Mouse (Mus musculus): Measurements from ENCODE around the gene Arid4b. TPM values are rescaled to one million over a fixed set of nuclear protein-coding genes. Genes with fewer than 3 reads are reported as not detected.
"Not testable (repeated sequence)": the region's sequence is repeated elsewhere in the genome, so short reads cannot be mapped to it uniquely, and the experiment has no call there.

Gene Arid4b
- 10 to 100 TPM; 44.8 to 51.3 TPM for total RNA-seq (2021)
- long read RNA-seq, experiment 1, full-length matches to known transcripts = 10 of 22 reads
- long read RNA-seq, experiment 1, partial matches to known transcripts = 6 of 22 reads
- long read RNA-seq, experiment 1, other reads (novel, unspliced or antisense) = 6 of 22 reads
- long read RNA-seq, experiment 2, full-length matches to known transcripts = 4 of 11 reads
- long read RNA-seq, experiment 2, partial matches to known transcripts = 4 of 11 reads
- long read RNA-seq, experiment 2, other reads (novel, unspliced or antisense) = 3 of 11 reads

GRCm38 (mm10) chr13:14063013-14063941 is at the start of gene Arid4b, which contains the start of gene Ggps1:
Gene Arid4b, plus strand, starts transcription at chr13:14063232.
Gene Ggps1, minus strand, starts transcription at chr13:14063488.
- DNase-seq (ENCODE audit: low spot score in 2 of 2) = peak; percentile 90 to 96

GRCm38 (mm10) chr13:14014001-14014400 is 49.0 kb upstream of the Arid4b start:
- DNase-seq (ENCODE audit: low spot score in 2 of 2) = no peak

GRCm38 (mm10) chr13:14014540-14014939 is 48.5 kb upstream of the Arid4b start:
- no peak for DNase-seq (ENCODE audit: low spot score in 2 of 2)

- DNase-seq (ENCODE audit: low spot score in 2 of 2) = no peak
These were observed 47.4 kb upstream of the Arid4b start for GRCm38 (mm10) chr13:14015609-14016008.

- DNase-seq (ENCODE audit: low spot score in 2 of 2) = no peak
These were observed 44.7 kb upstream of the Arid4b start for GRCm38 (mm10) chr13:14018283-14018682.

GRCm38 (mm10) chr13:14018852-14019251 is 44.2 kb upstream of the Arid4b start:
- no peak for DNase-seq (ENCODE audit: low spot score in 2 of 2)

GRCm38 (mm10) chr13:14021417-14021816 is 41.6 kb upstream of the Arid4b start:
- not testable (repeated sequence) for DNase-seq (ENCODE audit: low spot score in 2 of 2)

- DNase-seq (ENCODE audit: low spot score in 2 of 2) = no peak
These were observed 37.5 kb upstream of the Arid4b start for GRCm38 (mm10) chr13:14025554-14025953.

GRCm38 (mm10) chr13:14026154-14026820 is 36.7 kb upstream of the Arid4b start:
- no peak for DNase-seq (ENCODE audit: low spot score in 2 of 2)

GRCm38 (mm10) chr13:14033309-14034072 is 29.5 kb upstream of the Arid4b start:
- DNase-seq (ENCODE audit: low spot score in 2 of 2) = no peak

GRCm38 (mm10) chr13:14034073-14034348 is 29.0 kb upstream of the Arid4b start:
- DNase-seq (ENCODE audit: low spot score in 2 of 2) = no peak

GRCm38 (mm10) chr13:14035352-14035751 is 27.7 kb upstream of the Arid4b start:
- not testable (repeated sequence) for DNase-seq (ENCODE audit: low spot score in 2 of 2)

- DNase-seq (ENCODE audit: low spot score in 2 of 2) = no peak
These were observed 27.0 kb upstream of the Arid4b start for GRCm38 (mm10) chr13:14035875-14036630.

GRCm38 (mm10) chr13:14038911-14039291 is 24.1 kb upstream of the Arid4b start:
- DNase-seq (ENCODE audit: low spot score in 2 of 2) = peak in 1 of 2 experiments; percentile 7

- peak; percentile 88 to 93 for DNase-seq (ENCODE audit: low spot score in 2 of 2)
These were observed 23.6 kb upstream of the Arid4b start, which contains the start of gene Tbce for GRCm38 (mm10) chr13:14039292-14039965. Gene Tbce, minus strand, starts transcription at chr13:14039638.

- DNase-seq (ENCODE audit: low spot score in 2 of 2) = no peak
These were observed 22.8 kb upstream of the Arid4b start for GRCm38 (mm10) chr13:14040186-14040585.

GRCm38 (mm10) chr13:14043851-14044250 is 19.2 kb upstream of the Arid4b start:
- no peak for DNase-seq (ENCODE audit: low spot score in 2 of 2)

- DNase-seq (ENCODE audit: low spot score in 2 of 2) = no peak
These were observed 18.5 kb upstream of the Arid4b start for GRCm38 (mm10) chr13:14044521-14044920.

GRCm38 (mm10) chr13:14049878-14050277 is 13.2 kb upstream of the Arid4b start:
- no peak for DNase-seq (ENCODE audit: low spot score in 2 of 2)

- no peak for DNase-seq (ENCODE audit: low spot score in 2 of 2)
These were observed 6.2 kb upstream of the Arid4b start for GRCm38 (mm10) chr13:14056801-14057200.
